ENCODE assay signal across 8 mouse cellular contexts in genomic region chr11:101245071-101245470, GRCm38 (mm10). TPM values are rescaled to one million over a fixed set of nuclear protein-coding genes. Genes with fewer than 3 reads are reported as not detected.
DNase-seq lines count a peak whose midpoint lies in the region; ATAC-seq and TF ChIP-seq lines count a peak whose summit lies in the region.

No protein-coding gene starts in this region.

- H3K27me3 ChIP-seq in kidney, embryonic 15.5 days: no peaks in the 10 kb centered on the region
- peaks cover 15% of the 10 kb centered on the region for H3K27me3 ChIP-seq in forebrain, embryonic 11.5 days (ENCODE audit: control insufficient read depth, insufficient read depth, low read length)

- no peak for ATAC-seq in kidney, embryonic 15.5 days (replicated peaks; ENCODE audit: low FRiP score)
- no peak for ATAC-seq in forebrain, embryonic 11.5 days (replicated peaks; ENCODE audit: low FRiP score)

- no peaks in the 10 kb centered on the region for H3K36me3 ChIP-seq in kidney, embryonic 15.5 days
- H3K36me3 ChIP-seq in forebrain, embryonic 11.5 days (ENCODE audit: control insufficient read depth, insufficient read depth, low read length): no peaks in the 10 kb centered on the region

- no peaks in the 10 kb centered on the region for H3K9me3 ChIP-seq in kidney, embryonic 15.5 days (replicated peaks)
- H3K9me3 ChIP-seq in forebrain, embryonic 11.5 days (ENCODE audit: control insufficient read depth, low read length): no peaks in the 10 kb centered on the region

- no peak overlapping the region for H3K9ac ChIP-seq in kidney, embryonic 15.5 days
- no peak overlapping the region for H3K9ac ChIP-seq in forebrain, embryonic 11.5 days (ENCODE audit: low read length)

- H3K4me2 ChIP-seq in kidney, embryonic 15.5 days: peak overlapping the region; percentile 75
- H3K4me2 ChIP-seq in forebrain, embryonic 11.5 days (ENCODE audit: low read depth, low read length, severe bottlenecking): no peak overlapping the region

- H3K4me1 ChIP-seq in kidney, embryonic 15.5 days: peaks cover 38% of the 10 kb centered on the region
- H3K4me1 ChIP-seq in forebrain, embryonic 11.5 days (replicated peaks; ENCODE audit: control insufficient read depth, insufficient read depth, low read length): peaks cover 4% of the 10 kb centered on the region; the same call in 1 of the 2 replicates

- no peak for TF ChIP-seq CTCF in left cerebral cortex, adult 2 months (IDR thresholded peaks at IDR 0.05)

- no peak for DNase-seq in left cerebral cortex, adult 2 months (ENCODE audit: extremely low spot score in 1 of 2, low spot score in 2 of 2)
- DNase-seq in left cerebral cortex, postnatal 4 days: no peak
- DNase-seq in heart, adult 8-10 months (ENCODE audit: low spot score): peak; percentile 68
- DNase-seq in skeletal muscle tissue, adult 2 months (ENCODE audit: low read depth, low spot score): peak; percentile 75
- no peak for DNase-seq in B cell, adult 2 months
- no peak for DNase-seq in frontal cortex, adult 2 months (ENCODE audit: extremely low spot score in 1 of 2, low spot score in 1 of 2)
- DNase-seq in forebrain, embryonic 11.5 days (ENCODE audit: low spot score): no peak

- intact Hi-C loops in left cerebral cortex, adult 2 months (cut with DNase I): no loop called here
- intact Hi-C loops in left cerebral cortex, postnatal 4 days (cut with DNase I): loop anchor here (5.0 kb wide), 1 partner anchor 33 kb away; no protein-coding TSS in a partner anchor

- no peak overlapping the region for H3K4me3 ChIP-seq in left cerebral cortex, adult 2 months
- peak overlapping the region; percentile 57 for H3K4me3 ChIP-seq in kidney, embryonic 15.5 days (replicated peaks)
- H3K4me3 ChIP-seq in forebrain, embryonic 11.5 days (ENCODE audit: low read depth, low read length): no peak overlapping the region

- 21% methylated on average over 4 of the region's 4 CpGs for WGBS in kidney, embryonic 15.5 days
- 43% methylated on average over 4 of the region's 4 CpGs for WGBS in forebrain, embryonic 11.5 days

- peak overlapping the region; percentile 76; the same call in 1 of the 2 replicates for H3K27ac ChIP-seq in left cerebral cortex, adult 2 months
- H3K27ac ChIP-seq in kidney, embryonic 15.5 days: peak overlapping the region; percentile 77
- H3K27ac ChIP-seq in forebrain, embryonic 11.5 days (ENCODE audit: low read depth, low read length): no peak overlapping the region

RNA-seq across cellular contexts. Expression of gene Ramp2, which starts 0.8 kb away (rescaled TPM):
- 10 to 100 TPM; 35.7 to 40.8 TPM for total RNA-seq in left cerebral cortex, adult 2 months (2021)
- total RNA-seq in left cerebral cortex, postnatal 4 days (2021): 10 to 100 TPM; 56.2 to 64.0 TPM
- 10 to 100 TPM; 60.8 to 93.6 (median 83.9) TPM for total RNA-seq in heart, adult 8-10 months (2022)
- polyA plus RNA-seq in kidney, embryonic 15.5 days (2015; fragmentation: Nextera tagmentation; extraction: Ambion mirVana): 220 and 232 TPM in 2 replicates
- polyA plus RNA-seq in frontal cortex, adult 2 months (2012; rRNA removed): 65.6 and 82.1 TPM in 2 replicates
- 59.4 and 64.3 TPM in 2 replicates for polyA plus RNA-seq in forebrain, embryonic 11.5 days (2014; fragmentation: Nextera tagmentation; extraction: Ambion mirVana)

RNA-seq across cellular contexts. Expression of gene Vps25, which starts 8.4 kb away (rescaled TPM):
- total RNA-seq in left cerebral cortex, adult 2 months (2021): 10 to 100 TPM; 59.3 to 61.0 TPM
- total RNA-seq in left cerebral cortex, postnatal 4 days (2021): 10 to 100 TPM; 76.2 to 77.1 TPM
- total RNA-seq in heart, adult 8-10 months (2022): 100 to 1,000 TPM in 3 of 4 experiments, 10 to 100 TPM in 1; 88.4 to 109 (median 104) TPM
- 135 and 147 TPM in 2 replicates for polyA plus RNA-seq in kidney, embryonic 15.5 days (2015; fragmentation: Nextera tagmentation; extraction: Ambion mirVana)
- polyA plus RNA-seq in frontal cortex, adult 2 months (2012; rRNA removed): 63.8 TPM in 2 replicates
- 119 TPM in 2 replicates for polyA plus RNA-seq in forebrain, embryonic 11.5 days (2014; fragmentation: Nextera tagmentation; extraction: Ambion mirVana)

RNA-seq across cellular contexts. Expression of gene Wnk4, which starts 15.3 kb away (rescaled TPM):
- 1 to 10 TPM; 4.5 to 8.0 TPM for total RNA-seq in left cerebral cortex, adult 2 months (2021)
- 1 to 10 TPM; 5.4 to 6.2 TPM for total RNA-seq in left cerebral cortex, postnatal 4 days (2021)
- total RNA-seq in heart, adult 8-10 months (2022): 10 to 100 TPM in 3 of 4 experiments, 1 to 10 TPM in 1; 7.6 to 16.6 (median 14.2) TPM
- polyA plus RNA-seq in kidney, embryonic 15.5 days (2015; fragmentation: Nextera tagmentation; extraction: Ambion mirVana): 25.5 and 27.2 TPM in 2 replicates
- 10.8 and 12.5 TPM in 2 replicates for polyA plus RNA-seq in frontal cortex, adult 2 months (2012; rRNA removed)
- 5.3 and 7.6 TPM in 2 replicates for polyA plus RNA-seq in forebrain, embryonic 11.5 days (2014; fragmentation: Nextera tagmentation; extraction: Ambion mirVana)

RNA-seq across cellular contexts. Expression of gene Ezh1, which starts 18.8 kb away (rescaled TPM):
- 10 to 100 TPM; 56.9 to 62.1 TPM for total RNA-seq in left cerebral cortex, adult 2 months (2021)
- total RNA-seq in left cerebral cortex, postnatal 4 days (2021): 10 to 100 TPM; 34.3 to 36.6 TPM
- 10 to 100 TPM; 28.6 to 37.3 (median 31.7) TPM for total RNA-seq in heart, adult 8-10 months (2022)
- 22.9 and 27.0 TPM in 2 replicates for polyA plus RNA-seq in kidney, embryonic 15.5 days (2015; fragmentation: Nextera tagmentation; extraction: Ambion mirVana)
- polyA plus RNA-seq in frontal cortex, adult 2 months (2012; rRNA removed): 44.8 and 50.3 TPM in 2 replicates
- polyA plus RNA-seq in forebrain, embryonic 11.5 days (2014; fragmentation: Nextera tagmentation; extraction: Ambion mirVana): 10.5 and 12.8 TPM in 2 replicates

RNA-seq across cellular contexts. Expression of gene Cntd1, which starts 33.7 kb away (rescaled TPM):
- total RNA-seq in left cerebral cortex, adult 2 months (2021): under 1 TPM; 0.44 to 0.81 TPM
- under 1 TPM; 0.30 to 0.68 TPM for total RNA-seq in left cerebral cortex, postnatal 4 days (2021)
- under 1 TPM in 3 of 4 experiments, not detected in 1; 0.14 to 0.29 (median 0.22) TPM for total RNA-seq in heart, adult 8-10 months (2022)
- 1.6 and 3.1 TPM in 2 replicates for polyA plus RNA-seq in kidney, embryonic 15.5 days (2015; fragmentation: Nextera tagmentation; extraction: Ambion mirVana)
- 0.71 and 0.84 TPM in 2 replicates for polyA plus RNA-seq in frontal cortex, adult 2 months (2012; rRNA removed)
- polyA plus RNA-seq in forebrain, embryonic 11.5 days (2014; fragmentation: Nextera tagmentation; extraction: Ambion mirVana): 1.3 and 2.0 TPM in 2 replicates

Comparison
In these comparisons a context has a peak if more than half of its experiments do, and no peak if none do; other contexts are left out.
1. DNase-seq: peak in heart, adult 8-10 months (single experiment) and skeletal muscle tissue, adult 2 months (single experiment); none in left cerebral cortex, adult 2 months (0 of 2), left cerebral cortex, postnatal 4 days (single experiment), B cell, adult 2 months (0 of 2), frontal cortex, adult 2 months (0 of 2) and forebrain, embryonic 11.5 days (single experiment).